Mouse (Mus musculus) cerebellum, adult 11 months (tissue): ENCODE data around the gene Crybb3.
"Not testable (repeated sequence)": the region's sequence is repeated elsewhere in the genome, so short reads cannot be mapped to it uniquely, and the experiment has no call there.

Experiments
- DNase-seq: peaks from one replicate; pipeline ENCODE4 v3.0.0; 2022

Crybb3 gene

GRCm38 (mm10) chr5:113081439-113081838 lies at the start of gene Crybb3:
Gene Crybb3 (minus strand): TSS chr5:113081584.
- peak; percentile 83 for DNase-seq

GRCm38 (mm10) chr5:113128426-113128825 lies 47.0 kb upstream of the Crybb3 start:
- no peak for DNase-seq

GRCm38 (mm10) chr5:113126476-113126875 lies 45.1 kb upstream of the Crybb3 start:
- DNase-seq, result no peak

GRCm38 (mm10) chr5:113123693-113124092 lies 42.3 kb upstream of the Crybb3 start:
- DNase-seq, result no peak

- DNase-seq, result no peak
Observed at GRCm38 (mm10) chr5:113122326-113123054, 41.1 kb upstream of the Crybb3 start.

GRCm38 (mm10) chr5:113121591-113121875 lies 40.1 kb upstream of the Crybb3 start:
- no peak for DNase-seq

GRCm38 (mm10) chr5:113120741-113121590 lies 39.6 kb upstream of the Crybb3 start:
- DNase-seq, result no peak

GRCm38 (mm10) chr5:113119861-113120465 lies 38.6 kb upstream of the Crybb3 start:
- DNase-seq, result no peak

GRCm38 (mm10) chr5:113119291-113119690 lies 37.9 kb upstream of the Crybb3 start:
- no peak for DNase-seq

GRCm38 (mm10) chr5:113118695-113119094 lies 37.3 kb upstream of the Crybb3 start:
- no peak for DNase-seq

GRCm38 (mm10) chr5:113117361-113117760 lies 36.0 kb upstream of the Crybb3 start:
- no peak for DNase-seq

GRCm38 (mm10) chr5:113115896-113116295 lies 34.5 kb upstream of the Crybb3 start:
- no peak for DNase-seq

GRCm38 (mm10) chr5:113114264-113115225 lies 33.2 kb upstream of the Crybb3 start:
- DNase-seq, result no peak

- no peak for DNase-seq
Observed at GRCm38 (mm10) chr5:113113120-113113519, 31.7 kb upstream of the Crybb3 start.

GRCm38 (mm10) chr5:113111336-113111735 lies 30.0 kb upstream of the Crybb3 start:
- no peak for DNase-seq

- no peak for DNase-seq
Observed at GRCm38 (mm10) chr5:113110929-113111328, 29.5 kb upstream of the Crybb3 start.

GRCm38 (mm10) chr5:113109651-113110050 lies 28.3 kb upstream of the Crybb3 start:
- DNase-seq, result not testable (repeated sequence)

- no peak for DNase-seq
Observed at GRCm38 (mm10) chr5:113108165-113108764, 26.9 kb upstream of the Crybb3 start.

GRCm38 (mm10) chr5:113107709-113108108 lies 26.3 kb upstream of the Crybb3 start:
- no peak for DNase-seq

GRCm38 (mm10) chr5:113106594-113106993 lies 25.2 kb upstream of the Crybb3 start:
- DNase-seq, result no peak

- no peak for DNase-seq
Observed at GRCm38 (mm10) chr5:113105481-113105880, 24.1 kb upstream of the Crybb3 start.

GRCm38 (mm10) chr5:113105035-113105434 lies 23.7 kb upstream of the Crybb3 start:
- no peak for DNase-seq
